Mouse (Mus musculus) intestine, postnatal 0 days (tissue): Measurements from ENCODE around the gene Igsf9. TPM values are rescaled to one million over a fixed set of nuclear protein-coding genes. Genes with fewer than 3 reads are reported as not detected.

ENCODE experiments used
- ATAC-seq: fragments of 200-750 bp; cut with Nextera tagmentation; 2 replicates; pipeline ENCODE4 v1.8.0; 2017; ENCODE audit warnings: mild to moderate bottlenecking, moderate TSS enrichment, moderate library complexity
- H3K27ac ChIP-seq: fragments of 300-500 bp; sonication (generic); 2 replicates; pipeline ENCODE4 v1.5.1; 2014; ENCODE audit warnings: mild to moderate bottlenecking, low read depth, low read length, moderate library complexity
- H3K27me3 ChIP-seq: fragments of 300-500 bp; sonication (generic); replicated peaks from 2 replicates; pipeline ENCODE4 v1.6.1; 2014; ENCODE audit warnings: low read length, mixed read lengths; ENCODE audit not compliant: control insufficient read depth, insufficient read depth
- H3K36me3 ChIP-seq: fragments of 300-500 bp; sonication (generic); 2 replicates; pipeline ENCODE4 v1.6.1; 2014; ENCODE audit warnings: mild to moderate bottlenecking, moderate library complexity; ENCODE audit not compliant: control insufficient read depth, insufficient read depth
- H3K4me1 ChIP-seq: fragments of 300-500 bp; sonication (generic); replicated peaks from 2 replicates; pipeline ENCODE4 v1.6.1; 2014; ENCODE audit warnings: antibody characterized with exemption, low read length, mixed read lengths; ENCODE audit not compliant: control insufficient read depth, insufficient read depth
- H3K4me2 ChIP-seq: fragments of 300-500 bp; sonication (generic); replicated peaks from 2 replicates; pipeline ENCODE4 v1.6.1; 2014; ENCODE audit warnings: low read depth, mild to moderate bottlenecking, moderate library complexity
- H3K4me3 ChIP-seq: fragments of 300-500 bp; sonication (generic); 2 replicates; pipeline ENCODE4 v1.5.1; 2014; ENCODE audit warnings: low read depth, low read length
- H3K9ac ChIP-seq: fragments of 300-500 bp; sonication (generic); 2 replicates; pipeline ENCODE4 v1.6.1; 2014; ENCODE audit warnings: mild to moderate bottlenecking, low read depth, low read length
- H3K9me3 ChIP-seq: fragments of 300-500 bp; sonication (generic); 2 replicates; pipeline ENCODE4 v1.6.1; 2016; ENCODE audit warnings: mixed run types; ENCODE audit not compliant: control insufficient read depth
- CTCF ChIP-seq: sonication (generic); IDR thresholded peaks from 2 replicates; pipeline ENCODE4 v1.5.1; 2016; ENCODE audit warnings: low read depth, mild to moderate bottlenecking, control low read depth, antibody characterized with exemption, moderate library complexity
- WGBS: fragments of 180-500 bp; shearing (Covaris S2); extraction: QIAGEN DNeasy Blood & Tissue Kit; methylation state at CpG from one replicate; pipeline ENCODE4 v1.1.7; 2014; 5-methylcytosine and 5-hydroxymethylcytosine counted together
- polyA plus RNA-seq: library from polyadenylated mRNA; unstranded; fragments of >200 nt; fragmentation: Nextera tagmentation; extraction: Ambion mirVana; gene quantifications from 2 replicates; pipeline ENCODE4 v1.2.1, GENCODE M21; 2015

The Igsf9 gene
- polyA plus RNA-seq, 1 experiment from 2014 or later, result 73.4 TPM

DNA sequence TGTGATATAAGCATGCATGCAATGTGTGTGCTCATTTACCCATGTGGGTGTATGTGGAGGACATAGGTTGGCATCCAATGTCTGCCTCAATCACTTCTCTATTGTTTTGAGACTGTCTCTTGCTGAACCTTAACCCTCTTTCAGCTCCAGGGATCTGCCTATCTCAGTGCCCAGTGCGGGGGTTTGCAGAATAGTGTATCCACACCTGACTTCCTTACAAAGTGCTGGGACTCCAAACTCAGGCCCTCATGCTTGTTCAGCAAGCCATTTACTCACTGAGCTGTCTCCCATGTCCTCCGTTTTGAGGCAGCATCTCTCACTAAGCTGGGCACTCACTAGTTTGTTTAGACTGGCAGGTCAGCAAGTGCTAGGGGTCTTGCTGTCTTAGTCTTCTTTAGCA lies 43.0 kb upstream of the Igsf9 start:
- Histone ChIP-seq H3K4me2 (no peak overlapping the region), H3K4me3 (no peak overlapping the region), H3K9me3 (no peaks in the 10 kb centered on the region), H3K9ac (no peak overlapping the region), H3K27ac (no peak overlapping the region), H3K27me3 (no peaks in the 10 kb centered on the region), H3K4me1 (no peaks in the 10 kb centered on the region; the same call in 1 of the 2 replicates), H3K36me3 (no peaks in the 10 kb centered on the region)
- 90% methylated on average over 2 of the region's 2 CpGs for WGBS
- ATAC-seq, result no peak
- TF ChIP-seq CTCF, result no peak

DNA sequence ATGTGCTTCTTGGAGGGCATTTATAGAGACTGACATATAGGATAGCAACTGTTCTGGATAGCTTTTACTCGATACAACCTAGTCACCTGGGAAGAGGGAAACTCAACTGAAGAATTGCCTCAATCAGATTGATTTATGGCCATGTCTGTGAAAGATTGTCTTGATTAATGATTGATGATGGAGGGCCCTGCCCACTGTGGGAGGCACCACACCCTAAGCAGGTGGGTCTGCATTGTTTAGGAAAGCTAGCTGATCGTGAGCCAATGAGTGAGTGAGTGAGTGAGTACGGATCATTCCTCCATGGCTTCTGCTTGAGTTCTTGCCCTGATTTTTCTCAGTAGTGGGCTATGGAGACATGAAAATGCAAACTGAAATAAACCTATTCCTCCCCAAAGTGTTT lies 41.1 kb upstream of the Igsf9 start:
- no peak for TF ChIP-seq CTCF
- no peak overlapping the region for H3K27ac ChIP-seq
- no peaks in the 10 kb centered on the region for H3K36me3 ChIP-seq
- no peaks in the 10 kb centered on the region for H3K9me3 ChIP-seq
- H3K4me1 ChIP-seq, result no peaks in the 10 kb centered on the region; the same call in 1 of the 2 replicates
- H3K27me3 ChIP-seq, result no peaks in the 10 kb centered on the region
- ATAC-seq, result peak; percentile 85
- 44% methylated on average over 3 of the region's 3 CpGs for WGBS
- H3K4me3 ChIP-seq, result no peak overlapping the region
- no peak overlapping the region for H3K9ac ChIP-seq
- H3K4me2 ChIP-seq, result no peak overlapping the region

DNA sequence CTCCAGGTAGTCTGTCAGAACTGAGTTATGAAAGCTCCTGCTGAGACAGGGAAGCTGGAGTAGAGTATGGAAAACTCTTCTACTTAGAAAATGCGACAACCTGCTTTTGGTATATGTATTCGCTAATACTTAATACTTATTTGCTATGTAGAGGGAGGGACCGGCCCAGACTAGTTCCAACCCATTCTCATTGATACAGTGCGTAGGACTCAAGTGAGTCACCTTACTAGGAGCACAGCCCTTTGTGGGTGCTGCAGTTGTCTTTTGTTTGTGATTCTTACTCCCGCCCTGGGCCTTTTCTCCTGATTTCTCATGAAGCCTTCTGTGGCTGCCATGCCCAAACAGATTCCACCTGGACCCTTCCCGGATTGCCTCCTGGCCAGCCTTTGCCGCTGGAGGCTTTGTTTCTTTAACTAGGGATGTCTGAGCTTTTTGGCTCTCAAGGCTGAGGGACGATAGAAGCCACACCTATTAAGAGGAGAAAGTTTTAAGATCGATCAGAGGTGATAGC lies 39.6 kb upstream of the Igsf9 start:
- Histone ChIP-seq H3K4me2 (no peak overlapping the region), H3K4me1 (no peaks in the 10 kb centered on the region; the same call in 1 of the 2 replicates), H3K36me3 (no peaks in the 10 kb centered on the region), H3K4me3 (no peak overlapping the region), H3K9ac (no peak overlapping the region), H3K27me3 (no peaks in the 10 kb centered on the region), H3K9me3 (no peaks in the 10 kb centered on the region), H3K27ac (no peak overlapping the region)
- no peak for ATAC-seq
- 84% methylated on average over 9 of the region's 9 CpGs for WGBS
- TF ChIP-seq CTCF, result no peak

DNA sequence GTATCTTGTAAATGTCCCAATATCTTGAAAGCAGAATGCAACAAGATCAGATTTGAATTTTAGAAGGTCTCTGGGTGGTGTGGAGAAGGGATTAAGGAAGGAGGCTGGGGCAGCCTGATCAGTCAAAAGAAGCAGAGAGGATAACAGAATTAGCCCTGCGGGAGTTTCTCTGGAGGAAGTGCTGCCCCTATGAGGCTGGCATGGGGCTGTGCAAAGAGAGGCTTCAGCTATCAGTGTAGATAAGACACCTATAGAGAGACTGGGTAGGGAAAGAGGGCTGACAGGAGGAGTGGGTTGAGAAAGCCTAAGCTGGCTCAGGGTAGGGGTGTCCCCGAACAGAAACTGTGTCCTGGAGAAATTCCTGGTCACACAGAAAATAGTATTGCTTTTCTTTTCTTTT lies 31.4 kb upstream of the Igsf9 start:
- H3K36me3 ChIP-seq, result no peaks in the 10 kb centered on the region
- peak; percentile 53; the same call in 1 of the 2 replicates for ATAC-seq
- H3K9me3 ChIP-seq, result no peaks in the 10 kb centered on the region
- H3K27ac ChIP-seq, result no peak overlapping the region
- H3K4me1 ChIP-seq, result 0 out of 2 replicates have a peak, but pooled peaks cover 2% of the 10 kb centered on the region
- H3K27me3 ChIP-seq, result no peaks in the 10 kb centered on the region
- peak; percentile 62 for TF ChIP-seq CTCF
- no peak overlapping the region for H3K9ac ChIP-seq
- 40% methylated on average over 2 of the region's 2 CpGs for WGBS
- H3K4me3 ChIP-seq, result no peak overlapping the region
- no peak overlapping the region for H3K4me2 ChIP-seq

DNA sequence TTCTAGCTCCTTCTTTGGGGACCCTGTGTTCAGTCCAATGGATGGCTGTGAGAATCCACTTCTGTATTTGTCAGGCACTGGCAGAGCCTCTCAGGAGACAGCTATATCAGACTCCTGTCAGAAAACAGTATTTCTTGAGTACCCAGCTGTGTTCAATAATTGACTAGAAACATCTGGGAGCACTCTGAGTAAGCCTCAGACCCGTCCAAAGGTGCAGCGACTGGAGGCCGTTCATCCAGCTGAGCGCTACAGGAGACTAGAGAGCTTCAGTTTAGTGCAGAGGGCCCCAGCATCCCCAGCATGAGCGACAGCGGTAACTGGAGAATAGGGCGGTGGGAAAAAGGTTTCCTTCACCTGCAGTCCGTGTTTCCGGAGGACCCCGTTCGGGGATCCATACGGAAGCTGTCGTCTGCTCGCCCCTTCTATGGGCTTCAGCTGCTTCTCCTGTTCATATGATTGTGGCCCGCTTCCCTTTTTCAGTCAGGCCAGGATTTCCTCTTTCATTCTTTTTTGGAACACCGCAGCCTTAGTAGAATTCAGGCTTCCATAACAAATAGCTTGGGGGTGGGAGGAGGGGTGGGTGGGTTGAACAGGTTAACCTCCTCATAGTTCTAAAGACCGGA lies 30.6 kb upstream of the Igsf9 start:
- Histone ChIP-seq H3K4me1 (0 out of 2 replicates have a peak, but pooled peaks cover 2% of the 10 kb centered on the region), H3K4me3 (no peak overlapping the region), H3K36me3 (no peaks in the 10 kb centered on the region), H3K4me2 (no peak overlapping the region), H3K27ac (no peak overlapping the region), H3K27me3 (no peaks in the 10 kb centered on the region), H3K9ac (no peak overlapping the region), H3K9me3 (no peaks in the 10 kb centered on the region)
- no peak for TF ChIP-seq CTCF
- ATAC-seq, result no peak
- WGBS, result 55% methylated on average over 17 of the region's 17 CpGs

DNA sequence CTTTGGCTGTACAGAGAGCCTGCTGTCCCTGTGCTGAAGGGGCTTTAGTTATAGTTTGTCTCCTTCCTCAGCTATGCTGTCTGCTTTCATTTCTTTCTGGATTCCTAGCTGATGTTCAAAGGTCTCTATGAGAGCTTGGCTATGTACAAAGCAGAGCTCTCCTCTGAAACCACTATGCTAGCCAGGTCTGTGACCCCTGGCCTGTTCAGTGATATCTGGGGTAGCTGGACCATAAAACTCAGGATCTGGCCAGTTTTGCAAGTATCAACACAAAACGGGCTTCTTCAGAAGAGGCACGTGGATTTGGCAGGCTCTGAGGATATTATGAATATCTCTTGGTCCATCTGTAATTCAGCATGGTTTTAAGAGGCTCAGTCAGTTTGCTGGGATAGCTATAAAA lies 28.7 kb upstream of the Igsf9 start:
- H3K27me3 ChIP-seq, result no peaks in the 10 kb centered on the region
- no peak overlapping the region for H3K9ac ChIP-seq
- no peaks in the 10 kb centered on the region for H3K36me3 ChIP-seq
- no peak overlapping the region for H3K27ac ChIP-seq
- H3K4me2 ChIP-seq, result no peak overlapping the region
- H3K4me3 ChIP-seq, result no peak overlapping the region
- no peaks in the 10 kb centered on the region for H3K9me3 ChIP-seq
- ATAC-seq, result no peak
- 37% methylated on average over 2 of the region's 2 CpGs for WGBS
- TF ChIP-seq CTCF, result no peak
- H3K4me1 ChIP-seq, result 0 out of 2 replicates have a peak, but pooled peaks cover 2% of the 10 kb centered on the region
